Comparison of ENCODE assay signal across 8 mouse cellular contexts in genomic region chr4:129556532-129557223, GRCm38 (mm10). TPM values are rescaled to one million over a fixed set of nuclear protein-coding genes. Genes with fewer than 3 reads are reported as not detected.
DNase-seq lines count a peak whose midpoint lies in the region; ATAC-seq and TF ChIP-seq lines count a peak whose summit lies in the region.

No protein-coding gene starts in this region.

- peaks cover 34% of the 10 kb centered on the region for H3K4me1 ChIP-seq in embryonic facial prominence, embryonic 10.5 days
- no peaks in the 10 kb centered on the region for H3K4me1 ChIP-seq in intestine, postnatal 0 days (replicated peaks; ENCODE audit: control insufficient read depth, insufficient read depth, low read length)
- peaks cover 29% of the 10 kb centered on the region for H3K4me1 ChIP-seq in midbrain, embryonic 10.5 days

- H3K36me3 ChIP-seq in embryonic facial prominence, embryonic 10.5 days (replicated peaks) = no peaks in the 10 kb centered on the region
- H3K36me3 ChIP-seq in intestine, postnatal 0 days (ENCODE audit: control insufficient read depth, insufficient read depth) = no peaks in the 10 kb centered on the region
- no peaks in the 10 kb centered on the region for H3K36me3 ChIP-seq in midbrain, embryonic 10.5 days

- no peaks in the 10 kb centered on the region for H3K9me3 ChIP-seq in embryonic facial prominence, embryonic 10.5 days
- H3K9me3 ChIP-seq in intestine, postnatal 0 days (ENCODE audit: control insufficient read depth) = no peaks in the 10 kb centered on the region
- H3K9me3 ChIP-seq in midbrain, embryonic 10.5 days (replicated peaks) = no peaks in the 10 kb centered on the region

- whole genome bisulfite sequencing in embryonic facial prominence, embryonic 10.5 days = 9% methylated on average over 33 of the region's 33 CpGs
- whole genome bisulfite sequencing in intestine, postnatal 0 days = 6% methylated on average over 33 of the region's 33 CpGs
- WGBS in midbrain, embryonic 10.5 days = 7% methylated on average over 33 of the region's 33 CpGs

- peak overlapping the region; percentile 84 for H3K27ac ChIP-seq in embryonic facial prominence, embryonic 10.5 days (replicated peaks)
- H3K27ac ChIP-seq in intestine, postnatal 0 days (ENCODE audit: low read depth, low read length) = peak overlapping the region; percentile 41; the same call in 1 of the 2 replicates
- peak overlapping the region; percentile 34 for H3K27ac ChIP-seq in midbrain, embryonic 10.5 days (replicated peaks)

- DNase-seq in adrenal gland, postnatal 14 days = peak; percentile 97
- peak; percentile 96 for DNase-seq in embryonic facial prominence, embryonic 10.5 days (ENCODE audit: low spot score)
- DNase-seq in gastrocnemius, postnatal 4 days (ENCODE audit: low spot score in 2 of 2) = peak; percentile 83 to 88
- peak; percentile 57 to 70 for DNase-seq in left cerebral cortex, postnatal 36 days (ENCODE audit: low spot score in 2 of 2)
- DNase-seq in midbrain, embryonic 10.5 days (ENCODE audit: low spot score) = peak; percentile 92
- DNase-seq in right cerebral cortex, postnatal 36 days (ENCODE audit: low spot score in 2 of 2) = peak; percentile 54 to 72
- peak; percentile 87 to 94 for DNase-seq in urinary bladder, postnatal 4 days (ENCODE audit: low spot score in 2 of 2)

- peak overlapping the region; percentile 66 for H3K4me3 ChIP-seq in embryonic facial prominence, embryonic 10.5 days
- H3K4me3 ChIP-seq in intestine, postnatal 0 days (ENCODE audit: low read depth, low read length) = peak overlapping the region; percentile 42
- H3K4me3 ChIP-seq in midbrain, embryonic 10.5 days = peak overlapping the region; percentile 58

- H3K4me2 ChIP-seq in intestine, postnatal 0 days (replicated peaks; ENCODE audit: low read depth) = peak overlapping the region; percentile 79

- ATAC-seq in intestine, postnatal 0 days = peak; percentile 85

- peaks cover 17% of the 10 kb centered on the region for H3K27me3 ChIP-seq in embryonic facial prominence, embryonic 10.5 days (replicated peaks; ENCODE audit: low read depth, poor library complexity, severe bottlenecking)
- no peaks in the 10 kb centered on the region for H3K27me3 ChIP-seq in intestine, postnatal 0 days (replicated peaks; ENCODE audit: control insufficient read depth, insufficient read depth, low read length)
- peaks cover 29% of the 10 kb centered on the region for H3K27me3 ChIP-seq in midbrain, embryonic 10.5 days (ENCODE audit: low read depth, poor library complexity, severe bottlenecking)

- no peak for TF ChIP-seq CTCF in intestine, postnatal 0 days (IDR thresholded peaks at IDR 0.05; ENCODE audit: low read depth)

- intact Hi-C loops in left cerebral cortex, postnatal 36 days (cut with DNase I) = no loop called here

- peak overlapping the region; percentile 57 for H3K9ac ChIP-seq in intestine, postnatal 0 days (ENCODE audit: low read depth, low read length)

RNA-seq across cellular contexts. Expression of gene Hdac1, which starts 14.2 kb away (rescaled TPM):
- total RNA-seq in adrenal gland, postnatal 14 days (2021) = 55.7 and 59.5 TPM in 2 replicates
- 302 and 304 TPM in 2 replicates for polyA plus RNA-seq in embryonic facial prominence, embryonic 10.5 days (2016; fragmentation: Nextera tagmentation; extraction: Ambion mirVana)
- 10 to 100 TPM; 39.5 to 42.1 TPM for total RNA-seq in gastrocnemius, postnatal 4 days (2021)
- polyA plus RNA-seq in intestine, postnatal 0 days (2015; fragmentation: Nextera tagmentation; extraction: Ambion mirVana) = 89.9 and 91.7 TPM in 2 replicates
- 10 to 100 TPM; 27.0 to 27.4 TPM for total RNA-seq in left cerebral cortex, postnatal 36 days (2021)
- 276 and 278 TPM in 2 replicates for polyA plus RNA-seq in midbrain, embryonic 10.5 days (2016; fragmentation: Nextera tagmentation; extraction: Ambion mirVana)

RNA-seq across cellular contexts. Expression of gene Lck, which starts 16.8 kb away (rescaled TPM):
- total RNA-seq in adrenal gland, postnatal 14 days (2021) = 5.0 and 26.2 TPM in 2 replicates
- polyA plus RNA-seq in embryonic facial prominence, embryonic 10.5 days (2016; fragmentation: Nextera tagmentation; extraction: Ambion mirVana) = 9.3 and 12.6 TPM in 2 replicates
- total RNA-seq in gastrocnemius, postnatal 4 days (2021) = 1 to 10 TPM in 1 of 2 experiments, under 1 TPM in 1; 0.34 to 2.0 TPM
- polyA plus RNA-seq in intestine, postnatal 0 days (2015; fragmentation: Nextera tagmentation; extraction: Ambion mirVana) = 3.0 and 3.1 TPM in 2 replicates
- total RNA-seq in left cerebral cortex, postnatal 36 days (2021) = 1 to 10 TPM; 2.1 to 2.6 TPM
- polyA plus RNA-seq in midbrain, embryonic 10.5 days (2016; fragmentation: Nextera tagmentation; extraction: Ambion mirVana) = 4.7 and 7.2 TPM in 2 replicates

RNA-seq across cellular contexts. Expression of gene Fam167b, which starts 21.7 kb away (rescaled TPM):
- 30.6 and 32.3 TPM in 2 replicates for total RNA-seq in adrenal gland, postnatal 14 days (2021)
- polyA plus RNA-seq in embryonic facial prominence, embryonic 10.5 days (2016; fragmentation: Nextera tagmentation; extraction: Ambion mirVana) = 1.9 and 2.0 TPM in 2 replicates
- total RNA-seq in gastrocnemius, postnatal 4 days (2021) = 1 to 10 TPM; 1.2 to 1.3 TPM
- 1.4 and 1.7 TPM in 2 replicates for polyA plus RNA-seq in intestine, postnatal 0 days (2015; fragmentation: Nextera tagmentation; extraction: Ambion mirVana)
- not detected for total RNA-seq in left cerebral cortex, postnatal 36 days (2021)
- 0.50 and 1.5 TPM in 2 replicates for polyA plus RNA-seq in midbrain, embryonic 10.5 days (2016; fragmentation: Nextera tagmentation; extraction: Ambion mirVana)

RNA-seq across cellular contexts. Expression of gene Marcksl1, which starts 43.3 kb away (rescaled TPM):
- total RNA-seq in adrenal gland, postnatal 14 days (2021) = 78.9 and 81.4 TPM in 2 replicates
- polyA plus RNA-seq in embryonic facial prominence, embryonic 10.5 days (2016; fragmentation: Nextera tagmentation; extraction: Ambion mirVana) = 1,428 and 1,442 TPM in 2 replicates
- total RNA-seq in gastrocnemius, postnatal 4 days (2021) = 10 to 100 TPM; 63.2 to 63.9 TPM
- 126 and 142 TPM in 2 replicates for polyA plus RNA-seq in intestine, postnatal 0 days (2015; fragmentation: Nextera tagmentation; extraction: Ambion mirVana)
- 100 to 1,000 TPM; 150 to 174 TPM for total RNA-seq in left cerebral cortex, postnatal 36 days (2021)
- polyA plus RNA-seq in midbrain, embryonic 10.5 days (2016; fragmentation: Nextera tagmentation; extraction: Ambion mirVana) = 1,603 and 1,647 TPM in 2 replicates

RNA-seq across cellular contexts. Expression of gene Eif3i, which starts 43.8 kb away (rescaled TPM):
- 175 and 187 TPM in 2 replicates for total RNA-seq in adrenal gland, postnatal 14 days (2021)
- 290 and 302 TPM in 2 replicates for polyA plus RNA-seq in embryonic facial prominence, embryonic 10.5 days (2016; fragmentation: Nextera tagmentation; extraction: Ambion mirVana)
- 100 to 1,000 TPM; 167 to 176 TPM for total RNA-seq in gastrocnemius, postnatal 4 days (2021)
- polyA plus RNA-seq in intestine, postnatal 0 days (2015; fragmentation: Nextera tagmentation; extraction: Ambion mirVana) = 139 and 144 TPM in 2 replicates
- 100 to 1,000 TPM; 121 to 140 TPM for total RNA-seq in left cerebral cortex, postnatal 36 days (2021)
- 261 and 293 TPM in 2 replicates for polyA plus RNA-seq in midbrain, embryonic 10.5 days (2016; fragmentation: Nextera tagmentation; extraction: Ambion mirVana)

Comparison
In these comparisons a context has a peak if more than half of its experiments do, and no peak if none do; other contexts are left out.
1. Peak in every context shown above with its lines: DNase-seq, ATAC-seq, H3K4me3 ChIP-seq and H3K27ac ChIP-seq.
2. H3K27ac ChIP-seq: peak in every context shown above with its lines; median percentile 84 in embryonic facial prominence, embryonic 10.5 days; 41 in intestine, postnatal 0 days; 34 in midbrain, embryonic 10.5 days.
3. RNA of gene Fam167b, which starts 21.7 kb away (total RNA-seq): 30.6 to 32.3 TPM in adrenal gland, postnatal 14 days; 1.2 to 1.3 TPM in gastrocnemius, postnatal 4 days and not detected in left cerebral cortex, postnatal 36 days; every median in the first group is over 10 times any median in the second.